Mouse (Mus musculus) T-helper 1 cell (primary cell): ENCODE measurements around the gene Usp49.

ENCODE experiments used
- in situ Hi-C: fragments of 300-600 bp; cut with MboI, MseI; formaldehyde crosslinking; loops from one replicate; pipeline ENCODE4 v1.15.1; 2025; ENCODE audit warnings: high pct_unique_total_duplicates

The Usp49 gene

GRCm38 (mm10) chr17:47691650-47692049 lies 61.2 kb downstream of the Usp49 start:
- in situ Hi-C loops, result no loop called here

- in situ Hi-C loops, result no loop called here
These were observed 63.4 kb downstream of the Usp49 start for GRCm38 (mm10) chr17:47693671-47694441.

GRCm38 (mm10) chr17:47694442-47694502 lies 63.8 kb downstream of the Usp49 start, which contains the start of gene Gm21981:
TSS of gene Gm21981 (minus strand) at chr17:47694455.
- in situ Hi-C loops, result no loop called here

- in situ Hi-C loops, result no loop called here
These were observed 64.2 kb downstream of the Usp49 start, which contains the start of gene Prickle4 for GRCm38 (mm10) chr17:47694503-47695336. TSS of gene Prickle4 (minus strand) at chr17:47694736.

- in situ Hi-C loops, result no loop called here
These were observed 64.8 kb downstream of the Usp49 start for GRCm38 (mm10) chr17:47695337-47695710.

GRCm38 (mm10) chr17:47698156-47698555 lies 67.7 kb downstream of the Usp49 start:
- in situ Hi-C loops, result no loop called here

- in situ Hi-C loops, result no loop called here
These were observed 68.6 kb downstream of the Usp49 start for GRCm38 (mm10) chr17:47699055-47699454.

GRCm38 (mm10) chr17:47701793-47702192 lies 71.3 kb downstream of the Usp49 start:
- in situ Hi-C loops, result no loop called here

GRCm38 (mm10) chr17:47702548-47703345 lies 72.3 kb downstream of the Usp49 start:
- in situ Hi-C loops, result no loop called here

GRCm38 (mm10) chr17:47703556-47703955 lies 73.1 kb downstream of the Usp49 start:
- in situ Hi-C loops, result no loop called here

GRCm38 (mm10) chr17:47704692-47705091 lies 74.2 kb downstream of the Usp49 start:
- in situ Hi-C loops, result no loop called here

- in situ Hi-C loops, result no loop called here
These were observed 75.7 kb downstream of the Usp49 start for GRCm38 (mm10) chr17:47706196-47706595.

GRCm38 (mm10) chr17:47707961-47708360 lies 77.5 kb downstream of the Usp49 start:
- in situ Hi-C loops, result no loop called here

GRCm38 (mm10) chr17:47708972-47709371 lies 78.5 kb downstream of the Usp49 start:
- in situ Hi-C loops, result no loop called here

- in situ Hi-C loops, result no loop called here
These were observed 79.5 kb downstream of the Usp49 start for GRCm38 (mm10) chr17:47710036-47710435.

GRCm38 (mm10) chr17:47711883-47712282 lies 81.4 kb downstream of the Usp49 start:
- in situ Hi-C loops, result no loop called here

GRCm38 (mm10) chr17:47712889-47713571 lies 82.5 kb downstream of the Usp49 start:
- in situ Hi-C loops, result no loop called here

- in situ Hi-C loops, result no loop called here
These were observed 84.5 kb downstream of the Usp49 start for GRCm38 (mm10) chr17:47715037-47715436.

- in situ Hi-C loops, result no loop called here
These were observed 90.7 kb downstream of the Usp49 start for GRCm38 (mm10) chr17:47721183-47721582.

GRCm38 (mm10) chr17:47726566-47726965 lies 96.1 kb downstream of the Usp49 start, which contains the start of gene Pgc:
TSS of gene Pgc (plus strand) at chr17:47726842.
- in situ Hi-C loops, result no loop called here

GRCm38 (mm10) chr17:47730633-47731575 lies 100.4 kb downstream of the Usp49 start:
- in situ Hi-C loops, result no loop called here
